Mouse (Mus musculus) stomach, embryonic 14.5 days (tissue): ENCODE data around the gene Acaa1a. TPM values are rescaled to one million over a fixed set of nuclear protein-coding genes. Genes with fewer than 3 reads are reported as not detected.

Experiments
- ATAC-seq: fragments of 200-750 bp; cut with Nextera tagmentation; 2 replicates; pipeline ENCODE4 v1.8.0; 2017; ENCODE audit warnings: low read depth, moderate TSS enrichment; ENCODE audit not compliant: insufficient number of reproducible peaks, insufficient read depth, low FRiP score
- H3K27ac ChIP-seq: fragments of 300-500 bp; sonication (generic); 2 replicates; pipeline ENCODE4 v1.5.1; 2014; ENCODE audit warnings: mild to moderate bottlenecking, low read length, moderate library complexity, mixed read lengths
- H3K27me3 ChIP-seq: fragments of 300-500 bp; sonication (generic); 2 replicates; pipeline ENCODE4 v1.6.1; 2014; ENCODE audit warnings: low read length, control low read depth, mixed read lengths; ENCODE audit not compliant: control insufficient read depth, insufficient read depth
- H3K36me3 ChIP-seq: fragments of 300-500 bp; sonication (generic); 2 replicates; pipeline ENCODE4 v1.6.1; 2014; ENCODE audit warnings: mild to moderate bottlenecking, control low read depth, low read length, moderate library complexity, mixed read lengths; ENCODE audit not compliant: control insufficient read depth, insufficient read depth
- H3K4me1 ChIP-seq: fragments of 300-500 bp; sonication (generic); 2 replicates; pipeline ENCODE4 v1.6.1; 2014; ENCODE audit warnings: low read length, control low read depth, mixed read lengths; ENCODE audit not compliant: control insufficient read depth, insufficient read depth
- H3K4me2 ChIP-seq: fragments of 300-500 bp; sonication (generic); replicated peaks from 2 replicates; pipeline ENCODE4 v1.6.1; 2014; ENCODE audit warnings: low read depth, low read length, control low read depth
- H3K4me3 ChIP-seq: fragments of 300-500 bp; sonication (generic); 2 replicates; pipeline ENCODE4 v1.5.1; 2014; ENCODE audit warnings: low read depth, low read length, control low read depth
- H3K9ac ChIP-seq: fragments of 300-500 bp; sonication (generic); replicated peaks from 2 replicates; pipeline ENCODE4 v1.6.1; 2014; ENCODE audit warnings: low read depth, mild to moderate bottlenecking, control low read depth, low read length, moderate library complexity, mixed read lengths
- H3K9me3 ChIP-seq: fragments of 300-500 bp; sonication (generic); 2 replicates; pipeline ENCODE4 v1.6.1; 2016; ENCODE audit warnings: low read depth, low read length, control low read depth; ENCODE audit not compliant: control insufficient read depth
- WGBS: fragments of 180-500 bp; shearing (Covaris S2); extraction: QIAGEN DNeasy Blood & Tissue Kit; methylation state at CpG from one replicate; pipeline ENCODE4 v1.1.7; 2014; 5-methylcytosine and 5-hydroxymethylcytosine counted together
- polyA plus RNA-seq: library from polyadenylated mRNA; unstranded; fragments of >200 nt; fragmentation: Nextera tagmentation; extraction: Ambion mirVana; gene quantifications from 2 replicates; pipeline ENCODE4 v1.2.1, GENCODE M21; 2014

The Acaa1a gene
- polyA plus RNA-seq, 1 experiment from 2014 or later: 101 TPM

DNA sequence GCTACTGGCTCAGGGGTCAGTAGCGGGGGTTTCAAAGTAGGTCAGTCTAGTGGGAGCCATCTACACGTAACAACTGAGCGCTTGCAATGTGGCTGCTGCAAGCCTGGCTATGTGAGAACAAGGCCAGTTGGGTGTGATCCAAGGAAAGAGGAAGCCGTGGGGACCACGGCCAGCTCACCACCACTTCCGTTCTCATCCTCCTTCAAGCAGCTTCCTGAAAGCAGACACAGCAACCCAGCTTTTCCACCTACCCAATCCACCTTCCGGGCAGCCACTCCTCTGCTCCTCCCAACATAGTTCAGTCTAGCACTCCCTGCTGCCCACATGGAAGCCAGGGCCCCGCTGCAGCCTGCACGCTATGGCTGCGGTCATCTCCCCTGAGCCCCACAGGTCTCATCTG lies 5.2 kb upstream of the Acaa1a start:
- no peaks in the 10 kb centered on the region for H3K9me3 ChIP-seq
- no peak overlapping the region for H3K27ac ChIP-seq
- no peaks in the 10 kb centered on the region for H3K27me3 ChIP-seq
- 0 out of 2 replicates have a peak overlapping the region, but pooled peaks have one; percentile 14 for H3K9ac ChIP-seq
- H3K4me3 ChIP-seq: no peak overlapping the region
- 44% methylated on average over 10 of the region's 10 CpGs for WGBS
- ATAC-seq: no peak
- H3K4me2 ChIP-seq: no peak overlapping the region
- H3K36me3 ChIP-seq: peaks cover 10% of the 10 kb centered on the region; the same call in 1 of the 2 replicates
- H3K4me1 ChIP-seq: 0 out of 2 replicates have a peak, but pooled peaks cover 6% of the 10 kb centered on the region

DNA sequence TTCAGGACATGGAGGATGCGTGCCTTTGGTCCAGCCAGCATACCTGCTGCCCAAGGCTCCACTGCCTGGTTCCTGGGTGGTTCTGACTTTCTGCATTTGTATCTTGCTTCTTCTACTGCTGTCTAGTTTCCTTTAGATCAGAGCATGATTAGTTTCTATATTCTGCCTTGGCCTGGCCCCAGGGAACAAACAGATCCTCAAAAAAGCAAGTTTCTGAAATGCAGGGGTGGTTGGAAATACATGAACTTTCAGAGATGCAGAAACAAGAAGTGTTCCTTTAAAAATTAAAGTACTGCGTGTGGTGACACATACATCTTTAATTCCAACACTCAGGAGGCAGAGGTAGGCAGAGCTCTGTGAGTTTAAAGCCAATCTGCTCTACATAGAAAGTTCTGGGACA lies 4.6 kb upstream of the Acaa1a start:
- WGBS: 89% methylated on average over 2 of the region's 2 CpGs
- H3K9me3 ChIP-seq: no peaks in the 10 kb centered on the region
- no peak overlapping the region for H3K4me3 ChIP-seq
- no peak for ATAC-seq
- no peak overlapping the region for H3K4me2 ChIP-seq
- H3K9ac ChIP-seq: no peak overlapping the region
- no peaks in the 10 kb centered on the region for H3K27me3 ChIP-seq
- H3K36me3 ChIP-seq: peaks cover 10% of the 10 kb centered on the region; the same call in 1 of the 2 replicates
- no peak overlapping the region for H3K27ac ChIP-seq
- 0 out of 2 replicates have a peak, but pooled peaks cover 8% of the 10 kb centered on the region for H3K4me1 ChIP-seq

DNA sequence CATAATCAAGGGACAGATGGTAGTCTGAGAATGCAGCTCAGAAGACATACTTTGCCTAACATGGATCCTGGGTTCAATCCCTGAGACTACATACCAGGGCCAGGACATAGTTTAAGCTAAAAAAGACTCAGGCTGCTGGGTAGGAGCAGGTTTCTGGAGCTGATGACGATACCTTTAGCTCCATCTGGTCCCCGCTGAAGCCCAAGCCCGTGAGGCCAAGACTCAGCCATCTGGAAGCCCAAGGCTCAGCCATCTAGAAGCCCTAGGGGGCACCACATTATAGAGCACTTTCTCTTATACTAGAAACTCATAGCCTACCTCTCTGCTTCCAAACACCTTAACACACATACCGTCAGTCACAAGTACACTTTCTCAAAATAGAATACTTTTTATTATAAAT lies 3.9 kb upstream of the Acaa1a start:
- Histone ChIP-seq H3K36me3 (peaks cover 10% of the 10 kb centered on the region; the same call in 1 of the 2 replicates), H3K4me3 (no peak overlapping the region), H3K27ac (no peak overlapping the region), H3K9me3 (no peaks in the 10 kb centered on the region), H3K9ac (no peak overlapping the region), H3K4me2 (no peak overlapping the region), H3K4me1 (0 out of 2 replicates have a peak, but pooled peaks cover 13% of the 10 kb centered on the region), H3K27me3 (no peaks in the 10 kb centered on the region)
- no peak for ATAC-seq
- 75% methylated on average over 4 of the region's 4 CpGs for WGBS

DNA sequence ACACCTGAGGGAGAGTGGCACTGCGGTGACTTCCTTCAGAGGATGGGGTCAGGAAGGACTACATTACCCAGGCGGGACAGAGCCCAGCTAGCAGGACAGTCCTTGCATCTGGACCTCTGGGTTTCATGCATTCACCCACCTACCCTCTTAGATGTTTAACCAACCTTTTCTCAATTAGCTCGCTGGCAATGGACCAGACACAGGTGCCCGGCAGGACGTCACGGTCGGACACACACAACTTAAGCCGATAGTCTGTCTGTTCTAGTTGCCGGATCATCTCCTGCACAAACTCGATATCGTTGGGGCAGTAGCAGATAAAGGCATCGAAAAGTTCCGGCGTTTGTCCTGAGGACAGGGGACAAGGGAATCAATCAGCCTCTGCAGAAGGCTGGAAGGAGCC lies 1.6 kb upstream of the Acaa1a start:
- no peak overlapping the region for H3K4me3 ChIP-seq
- no peak overlapping the region for H3K27ac ChIP-seq
- no peaks in the 10 kb centered on the region for H3K27me3 ChIP-seq
- 94% methylated on average over 14 of the region's 14 CpGs for WGBS
- peaks cover 19% of the 10 kb centered on the region for H3K4me1 ChIP-seq
- H3K36me3 ChIP-seq: peaks cover 10% of the 10 kb centered on the region; the same call in 1 of the 2 replicates
- no peak for ATAC-seq
- no peak overlapping the region for H3K9ac ChIP-seq
- no peak overlapping the region for H3K4me2 ChIP-seq
- no peaks in the 10 kb centered on the region for H3K9me3 ChIP-seq

DNA sequence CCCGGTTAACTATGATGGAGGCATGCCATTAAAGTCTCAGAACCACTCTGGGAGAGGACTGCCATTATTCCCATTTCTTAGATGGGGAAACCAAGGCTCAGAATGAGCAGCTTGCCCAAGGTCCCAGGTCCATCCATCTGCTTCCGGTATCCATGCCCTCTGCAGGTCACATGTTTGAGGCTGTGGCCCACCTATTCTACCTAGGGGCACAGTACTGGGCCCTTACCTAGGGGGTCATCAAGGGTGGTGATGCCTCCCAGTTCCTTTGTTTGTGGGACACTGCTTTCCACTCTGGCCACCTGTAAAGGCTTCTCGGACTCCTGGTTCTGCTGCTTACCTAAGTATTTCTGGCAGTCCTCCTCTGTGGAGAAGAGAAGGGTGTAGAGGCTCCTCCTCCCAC lies 1.1 kb upstream of the Acaa1a start:
- Histone ChIP-seq H3K9ac (no peak overlapping the region), H3K9me3 (no peaks in the 10 kb centered on the region), H3K4me3 (no peak overlapping the region), H3K4me2 (no peak overlapping the region), H3K4me1 (peaks cover 19% of the 10 kb centered on the region), H3K27ac (no peak overlapping the region), H3K36me3 (peaks cover 12% of the 10 kb centered on the region), H3K27me3 (no peaks in the 10 kb centered on the region)
- 92% methylated on average over 3 of the region's 3 CpGs for WGBS
- no peak for ATAC-seq

DNA sequence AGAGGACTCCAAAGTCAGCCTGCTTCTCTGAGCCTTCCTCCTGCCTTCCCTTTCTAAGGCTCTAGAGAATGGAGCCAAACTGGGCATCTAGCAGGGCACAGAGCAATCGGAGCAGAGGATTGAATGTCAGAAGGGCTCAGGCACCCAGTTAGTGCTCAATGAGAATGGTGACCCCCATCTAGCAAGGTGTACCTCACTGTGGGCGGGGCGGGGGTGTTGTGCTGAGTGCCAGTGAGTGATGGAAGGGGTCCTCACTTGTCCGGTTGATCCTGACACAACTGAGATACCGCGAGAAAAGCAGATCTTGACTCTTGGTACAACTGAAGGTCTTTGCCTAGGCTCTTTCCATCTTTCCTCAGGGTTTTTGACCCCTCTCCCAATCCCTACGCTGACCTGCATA lies 370 bp upstream of the Acaa1a start:
- peak overlapping the region; percentile 82 for H3K4me2 ChIP-seq
- no peak overlapping the region for H3K27ac ChIP-seq
- 36% methylated on average over 7 of the region's 7 CpGs for WGBS
- H3K27me3 ChIP-seq: no peaks in the 10 kb centered on the region
- H3K9ac ChIP-seq: peak overlapping the region; percentile 72
- H3K36me3 ChIP-seq: peaks cover 20% of the 10 kb centered on the region
- ATAC-seq: no peak
- H3K4me1 ChIP-seq: peaks cover 19% of the 10 kb centered on the region
- H3K4me3 ChIP-seq: peak overlapping the region; percentile 69
- no peaks in the 10 kb centered on the region for H3K9me3 ChIP-seq

DNA sequence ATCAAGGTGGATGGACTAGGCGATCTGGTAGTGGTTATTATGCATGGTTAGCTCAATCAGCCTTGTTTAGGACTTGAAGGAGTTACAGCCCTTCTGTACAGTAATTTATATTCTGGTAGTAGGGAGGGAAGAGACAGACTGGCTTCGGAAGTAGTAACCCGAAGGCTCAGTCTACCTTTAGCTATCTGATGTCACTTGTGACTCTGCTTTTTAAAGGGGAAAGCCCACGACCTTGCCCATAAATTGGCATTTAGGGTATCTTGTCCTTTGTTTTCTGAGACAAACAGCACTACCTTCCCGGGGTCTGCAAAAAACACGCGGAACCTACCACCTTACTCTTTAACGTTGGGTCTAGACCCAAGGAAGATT lies 720 bp downstream of the Acaa1a start:
- Histone ChIP-seq H3K27ac (peak overlapping the region; percentile 90), H3K4me2 (peak overlapping the region; percentile 82), H3K9me3 (no peaks in the 10 kb centered on the region), H3K9ac (peak overlapping the region; percentile 22), H3K27me3 (no peaks in the 10 kb centered on the region), H3K36me3 (peaks cover 28% of the 10 kb centered on the region), H3K4me3 (peak overlapping the region; percentile 69), H3K4me1 (peaks cover 16% of the 10 kb centered on the region)
- no peak for ATAC-seq
- WGBS: 3% methylated on average over 8 of the region's 8 CpGs

DNA sequence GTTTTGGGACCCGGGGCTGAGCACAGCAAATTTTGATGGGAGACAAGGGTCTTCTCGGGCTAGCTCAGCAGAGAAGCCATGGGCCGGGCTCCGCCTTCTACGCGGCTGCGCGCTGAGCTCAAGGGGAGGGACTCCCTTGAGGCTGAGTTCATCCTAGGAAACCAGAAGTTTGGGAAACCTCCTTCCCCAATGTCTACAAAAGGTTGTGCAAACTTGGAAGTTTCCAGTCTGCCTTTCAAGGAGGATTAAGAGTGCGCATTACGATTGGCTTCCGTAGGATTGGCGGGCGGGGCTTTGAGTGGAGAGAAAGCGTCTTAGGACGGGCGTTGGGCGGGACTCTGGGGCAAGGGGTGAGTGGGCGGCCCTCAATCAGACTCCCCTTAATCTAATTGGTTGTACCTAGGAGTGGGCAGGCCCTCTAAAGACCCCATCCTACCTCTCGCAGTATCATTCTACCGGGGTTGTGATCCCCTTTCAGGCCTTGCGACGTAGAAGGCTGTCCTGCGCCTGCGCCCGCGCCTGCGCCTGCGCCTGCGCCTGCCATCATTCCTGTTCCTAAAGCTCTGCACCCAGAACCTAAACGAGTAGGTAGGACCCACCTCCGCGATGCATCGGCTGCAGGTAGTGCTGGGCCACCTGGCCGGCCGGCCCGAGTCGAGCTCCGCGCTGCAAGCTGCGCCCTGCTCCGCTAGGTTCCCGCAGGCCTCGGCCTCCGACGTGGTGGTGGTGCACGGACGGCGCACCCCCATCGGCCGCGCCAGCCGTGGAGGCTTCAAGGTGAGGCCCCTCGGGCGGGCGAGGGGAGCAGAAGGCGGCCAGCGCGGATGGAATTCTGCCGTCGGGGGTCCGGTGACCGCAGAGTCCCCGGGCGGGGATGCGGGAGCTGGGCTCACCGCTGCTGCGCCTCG lies 1.7 kb downstream of the Acaa1a start, which contains the start of gene Myd88:
Gene Myd88, minus strand, starts transcription at position 503 of the 908 bp plus-strand sequence.
- WGBS: under 1% methylated on average over 68 of the region's 68 CpGs
- peak within 1 kb of the TSS; percentile 69 for H3K4me3 ChIP-seq
- H3K9ac ChIP-seq: peak within 1 kb of the TSS; percentile 65
- peak within 1 kb of the TSS; percentile 82 for H3K4me2 ChIP-seq
- H3K27ac ChIP-seq: peak within 1 kb of the TSS; percentile 90
- H3K36me3 ChIP-seq: peaks cover 32% of the 10 kb centered on the region
- no peaks in the 10 kb centered on the region for H3K9me3 ChIP-seq
- H3K27me3 ChIP-seq: no peaks in the 10 kb centered on the region
- peak; percentile 98 for ATAC-seq
- H3K4me1 ChIP-seq: peaks cover 16% of the 10 kb centered on the region
